Mouse (Mus musculus): ENCODE measurements at regions not wholly inside any gene's neighbourhood (a gene's known extent, or its start where the extent isn't known, plus 50 kb on each side); places are given as distances from the start of the nearest gene placed in this dataset.

DNA sequence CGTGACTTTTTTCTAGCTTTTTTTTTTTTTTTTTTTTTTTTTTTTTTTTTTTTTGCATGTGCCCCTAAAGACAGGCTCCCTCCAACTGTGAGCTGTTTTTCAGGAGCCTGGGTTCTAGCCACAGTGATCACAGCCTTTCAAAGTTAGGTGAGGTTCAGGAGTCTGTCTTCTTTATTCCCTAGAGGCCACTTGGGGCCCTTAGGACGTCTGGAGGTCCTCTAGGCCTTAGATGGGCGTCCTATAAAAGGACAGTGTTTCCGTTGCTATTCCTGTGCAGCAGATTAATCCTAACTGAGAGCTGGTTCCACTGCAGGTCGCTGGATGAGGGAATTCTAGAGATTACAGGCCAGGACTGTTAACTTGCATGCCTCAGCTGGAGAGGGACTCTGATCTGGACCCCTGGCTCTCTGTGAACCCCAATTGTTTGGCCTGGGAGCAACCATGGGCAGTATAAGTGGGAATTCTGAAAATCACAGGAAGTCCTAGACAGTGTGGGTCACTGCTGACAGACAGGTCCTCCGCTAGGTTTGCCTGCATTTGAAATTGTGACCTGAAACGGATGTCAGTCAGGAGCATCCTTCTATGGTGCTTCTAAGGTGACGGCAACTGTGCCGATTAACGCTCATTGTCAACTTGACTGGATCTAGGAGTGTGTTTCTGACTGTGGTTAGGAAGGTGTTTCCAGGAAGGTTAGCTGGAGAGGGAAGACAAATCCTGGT, 51.2 kb upstream of the Dbx1 start:
- TF ChIP-seq POLR2A (IDR thresholded peaks at IDR 0.05; ENCODE audit: insufficient read depth, low read length) (no peak), CTCF (IDR thresholded peaks at IDR 0.05; ENCODE audit: low read depth, low read length) (no peak), EP300 (IDR thresholded peaks at IDR 0.05; ENCODE audit: insufficient read depth, low read depth, low read length) (no peak)
